Mouse (Mus musculus): ENCODE results near the gene Cacng5. TPM values are rescaled to one million over a fixed set of nuclear protein-coding genes. Genes with fewer than 3 reads are reported as not detected.

Cacng5 gene
- total and polyA plus RNA-seq, 2 experiments from 2014 or later, result 21.4 to 26.9 TPM

DNA sequence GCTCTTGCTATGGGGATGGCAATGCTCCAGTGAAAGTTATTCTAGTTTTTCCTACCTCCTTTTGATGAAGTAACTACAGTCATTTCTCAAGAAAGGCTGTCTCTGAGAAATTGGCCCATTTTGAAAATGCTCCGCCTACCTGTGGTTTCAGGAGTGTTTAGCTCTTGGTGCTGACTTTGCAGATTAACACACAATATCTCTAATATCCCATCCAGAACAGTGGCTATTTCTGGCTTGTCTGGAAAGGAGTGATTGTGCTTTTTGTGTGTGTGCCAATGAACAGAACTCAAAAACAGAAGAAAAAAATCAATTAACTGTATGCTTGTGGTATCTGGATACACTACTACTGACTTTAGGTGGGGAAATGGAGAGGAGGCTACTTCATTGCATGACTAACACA is 33.1 kb upstream of the Cacng5 start:
- ATAC-seq (no peak), DNase-seq (ENCODE audit: low spot score) (no peak)
- peaks cover 16% of the 10 kb centered on the region; the same call in 1 of the 2 replicates for H3K4me1 ChIP-seq (ENCODE audit: insufficient read depth, low read length)
- no peaks in the 10 kb centered on the region for H3K27me3 ChIP-seq (ENCODE audit: insufficient read depth, low read length)
- 95% methylated on average over 1 of the region's 1 CpGs for WGBS
- no peak overlapping the region for H3K4me2 ChIP-seq (ENCODE audit: low read depth, low read length)
- no peak overlapping the region for H3K27ac ChIP-seq
- TF ChIP-seq CTCF (IDR thresholded peaks at IDR 0.05; ENCODE audit: low read depth), result no peak
- peaks cover 11% of the 10 kb centered on the region; the same call in 1 of the 2 replicates for H3K36me3 ChIP-seq (ENCODE audit: insufficient read depth, low read length)
- H3K4me3 ChIP-seq (ENCODE audit: low read length), result no peak overlapping the region
- no peak overlapping the region for H3K9ac ChIP-seq (replicated peaks; ENCODE audit: low read length)
- no peaks in the 10 kb centered on the region for H3K9me3 ChIP-seq (ENCODE audit: low read length)

DNA sequence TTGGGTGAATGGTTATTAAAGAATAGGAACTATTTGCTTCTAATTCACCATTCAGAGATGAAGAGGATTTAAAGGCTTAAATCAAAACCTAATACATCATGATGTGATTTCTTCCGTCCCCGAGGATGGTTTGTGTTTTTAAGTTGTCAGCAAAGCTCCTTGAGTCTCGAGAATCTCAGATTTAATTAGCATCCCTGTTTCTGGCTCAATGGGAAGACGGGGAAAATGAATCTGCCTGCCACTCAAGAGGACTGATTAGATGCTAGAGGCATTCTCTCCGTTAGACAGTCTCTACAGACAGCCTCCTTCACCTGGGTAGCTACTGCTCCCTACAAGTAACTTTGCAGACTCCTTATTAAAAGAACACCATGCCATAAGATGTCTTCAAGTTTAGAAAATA is 32.0 kb upstream of the Cacng5 start:
- ATAC-seq (no peak), DNase-seq (ENCODE audit: low spot score) (no peak)
- Histone ChIP-seq H3K4me3 (ENCODE audit: low read length) (no peak overlapping the region), H3K4me2 (ENCODE audit: low read depth, low read length) (no peak overlapping the region), H3K27ac (no peak overlapping the region), H3K4me1 (ENCODE audit: insufficient read depth, low read length) (peaks cover 8% of the 10 kb centered on the region; the same call in 1 of the 2 replicates), H3K36me3 (ENCODE audit: insufficient read depth, low read length) (peaks cover 7% of the 10 kb centered on the region; the same call in 1 of the 2 replicates), H3K9ac (replicated peaks; ENCODE audit: low read length) (no peak overlapping the region), H3K27me3 (ENCODE audit: insufficient read depth, low read length) (no peaks in the 10 kb centered on the region), H3K9me3 (ENCODE audit: low read length) (no peaks in the 10 kb centered on the region)
- WGBS, result 53% methylated on average over 5 of the region's 5 CpGs
- no peak for TF ChIP-seq CTCF (IDR thresholded peaks at IDR 0.05; ENCODE audit: low read depth)

DNA sequence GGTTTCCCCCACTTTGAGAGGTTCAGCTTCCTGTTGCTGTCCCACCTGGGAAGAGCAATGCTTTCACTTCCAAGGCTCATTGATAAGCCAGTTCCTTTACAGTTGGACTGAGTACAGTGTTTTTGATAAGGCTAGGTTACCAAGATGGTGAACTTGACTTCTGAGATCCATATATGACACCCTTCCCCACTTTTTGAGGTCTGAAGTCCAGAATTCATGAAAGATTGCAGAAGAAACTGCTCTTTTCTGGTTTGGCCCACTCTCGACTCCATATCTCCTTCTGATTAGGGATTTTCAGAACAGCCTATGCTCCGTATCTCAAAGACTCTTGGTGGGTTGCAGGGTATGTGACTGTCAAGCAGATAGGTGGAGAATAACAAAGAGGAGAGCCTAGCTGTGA is 22.1 kb upstream of the Cacng5 start:
- TF ChIP-seq CTCF (IDR thresholded peaks at IDR 0.05; ENCODE audit: low read depth), result no peak
- ATAC-seq, result no peak
- no peak overlapping the region for H3K27ac ChIP-seq
- peaks cover 14% of the 10 kb centered on the region; the same call in 1 of the 2 replicates for H3K36me3 ChIP-seq (ENCODE audit: insufficient read depth, low read length)
- H3K4me1 ChIP-seq (ENCODE audit: insufficient read depth, low read length), result no peaks in the 10 kb centered on the region
- no peak overlapping the region for H3K9ac ChIP-seq (replicated peaks; ENCODE audit: low read length)
- H3K27me3 ChIP-seq (ENCODE audit: insufficient read depth, low read length), result no peaks in the 10 kb centered on the region
- no peaks in the 10 kb centered on the region for H3K9me3 ChIP-seq (ENCODE audit: low read length)
- no peak overlapping the region for H3K4me3 ChIP-seq (ENCODE audit: low read length)
- H3K4me2 ChIP-seq (ENCODE audit: low read depth, low read length), result no peak overlapping the region
- no peak for DNase-seq (ENCODE audit: low spot score)
- 94% methylated on average over 2 of the region's 2 CpGs for WGBS

DNA sequence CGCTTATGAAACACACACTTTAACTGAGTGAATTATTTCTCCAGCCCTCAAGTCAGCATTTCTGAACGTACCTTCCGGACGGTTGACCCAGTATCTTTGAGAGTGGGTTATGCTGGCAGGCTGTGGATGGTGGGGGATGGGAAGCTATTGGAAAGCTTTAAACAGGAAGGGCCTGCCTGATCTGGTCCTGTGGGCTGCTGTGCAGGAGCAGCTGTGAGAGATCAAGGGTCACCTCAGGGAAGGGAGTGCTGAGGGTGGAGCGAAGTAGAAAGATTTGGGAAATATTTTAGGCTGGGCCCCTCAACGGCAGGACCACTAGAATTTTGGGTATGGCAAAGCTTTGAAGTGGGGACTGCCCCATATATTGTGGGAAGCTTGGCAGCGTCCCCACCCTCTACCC is 16.9 kb upstream of the Cacng5 start:
- ATAC-seq (no peak), DNase-seq (ENCODE audit: low spot score) (no peak)
- no peak for TF ChIP-seq CTCF (IDR thresholded peaks at IDR 0.05; ENCODE audit: low read depth)
- Histone ChIP-seq H3K4me2 (ENCODE audit: low read depth, low read length) (no peak overlapping the region), H3K9ac (replicated peaks; ENCODE audit: low read length) (no peak overlapping the region), H3K36me3 (ENCODE audit: insufficient read depth, low read length) (no peaks in the 10 kb centered on the region), H3K27me3 (ENCODE audit: insufficient read depth, low read length) (no peaks in the 10 kb centered on the region), H3K27ac (no peak overlapping the region), H3K4me3 (ENCODE audit: low read length) (no peak overlapping the region), H3K9me3 (ENCODE audit: low read length) (no peaks in the 10 kb centered on the region), H3K4me1 (ENCODE audit: insufficient read depth, low read length) (no peaks in the 10 kb centered on the region)
- WGBS, result 78% methylated on average over 7 of the region's 7 CpGs

DNA sequence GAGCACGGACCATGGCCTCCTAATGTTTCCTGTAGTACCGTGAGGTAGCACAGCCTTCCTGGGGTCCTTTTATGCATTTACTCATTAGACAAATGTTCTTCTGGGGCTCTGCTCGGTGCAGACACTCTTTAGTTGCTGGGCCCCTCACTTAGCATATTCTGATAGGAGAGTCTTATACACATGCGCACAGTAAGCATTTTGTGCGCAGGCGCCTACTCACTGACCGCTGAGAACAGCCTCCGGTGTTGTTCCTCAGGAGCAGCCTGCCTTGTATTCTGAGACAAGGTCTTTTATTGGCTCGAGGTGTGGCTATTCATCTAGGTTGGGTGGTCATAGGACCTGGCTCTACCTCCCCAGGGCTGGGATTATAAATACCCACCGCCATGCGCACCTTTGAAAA is 16.4 kb upstream of the Cacng5 start:
- WGBS, result 90% methylated on average over 11 of the region's 11 CpGs

DNA sequence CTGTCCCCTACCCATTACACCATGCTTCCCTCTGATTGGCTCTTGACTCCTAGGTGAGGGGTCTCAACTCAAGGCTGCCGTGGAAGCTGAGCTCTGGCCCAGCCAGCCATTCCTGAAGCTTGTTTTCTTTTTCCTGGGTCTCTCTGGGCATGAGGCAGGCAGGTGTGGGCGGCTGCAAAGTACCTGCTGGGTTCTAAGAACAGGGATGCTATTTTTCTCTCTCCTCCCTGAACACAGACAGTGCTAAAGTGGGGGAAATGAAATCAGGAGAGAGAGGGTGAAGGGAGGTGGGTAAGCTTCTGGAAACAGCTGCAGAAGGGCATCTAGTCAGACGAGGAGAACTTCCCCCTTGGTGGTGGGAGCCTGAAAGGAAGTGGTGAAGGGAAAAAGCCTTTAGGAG is 14.9 kb upstream of the Cacng5 start:
- WGBS, result 55% methylated on average over 3 of the region's 3 CpGs
- no peaks in the 10 kb centered on the region for H3K4me1 ChIP-seq (ENCODE audit: insufficient read depth, low read length)
- no peaks in the 10 kb centered on the region for H3K9me3 ChIP-seq (ENCODE audit: low read length)
- TF ChIP-seq CTCF (IDR thresholded peaks at IDR 0.05; ENCODE audit: low read depth), result no peak
- no peaks in the 10 kb centered on the region for H3K27me3 ChIP-seq (ENCODE audit: insufficient read depth, low read length)
- H3K27ac ChIP-seq, result no peak overlapping the region
- H3K4me2 ChIP-seq (ENCODE audit: low read depth, low read length), result no peak overlapping the region
- no peak overlapping the region for H3K4me3 ChIP-seq (ENCODE audit: low read length)
- no peaks in the 10 kb centered on the region for H3K36me3 ChIP-seq (ENCODE audit: insufficient read depth, low read length)
- ATAC-seq, result no peak
- no peak overlapping the region for H3K9ac ChIP-seq (replicated peaks; ENCODE audit: low read length)
- DNase-seq (ENCODE audit: low spot score), result no peak

More for the DNA sequence above, 16.4 kb upstream of the Cacng5 start:
- Histone ChIP-seq H3K4me2 (ENCODE audit: low read depth, low read length) (no peak overlapping the region), H3K9me3 (ENCODE audit: low read length) (no peaks in the 10 kb centered on the region), H3K4me3 (ENCODE audit: low read length) (no peak overlapping the region), H3K9ac (replicated peaks; ENCODE audit: low read length) (no peak overlapping the region), H3K27ac (no peak overlapping the region), H3K36me3 (ENCODE audit: insufficient read depth, low read length) (no peaks in the 10 kb centered on the region), H3K27me3 (ENCODE audit: insufficient read depth, low read length) (no peaks in the 10 kb centered on the region), H3K4me1 (ENCODE audit: insufficient read depth, low read length) (no peaks in the 10 kb centered on the region)
- no peak for DNase-seq (ENCODE audit: low spot score)
- no peak for ATAC-seq
- TF ChIP-seq CTCF (IDR thresholded peaks at IDR 0.05; ENCODE audit: low read depth), result no peak

DNA sequence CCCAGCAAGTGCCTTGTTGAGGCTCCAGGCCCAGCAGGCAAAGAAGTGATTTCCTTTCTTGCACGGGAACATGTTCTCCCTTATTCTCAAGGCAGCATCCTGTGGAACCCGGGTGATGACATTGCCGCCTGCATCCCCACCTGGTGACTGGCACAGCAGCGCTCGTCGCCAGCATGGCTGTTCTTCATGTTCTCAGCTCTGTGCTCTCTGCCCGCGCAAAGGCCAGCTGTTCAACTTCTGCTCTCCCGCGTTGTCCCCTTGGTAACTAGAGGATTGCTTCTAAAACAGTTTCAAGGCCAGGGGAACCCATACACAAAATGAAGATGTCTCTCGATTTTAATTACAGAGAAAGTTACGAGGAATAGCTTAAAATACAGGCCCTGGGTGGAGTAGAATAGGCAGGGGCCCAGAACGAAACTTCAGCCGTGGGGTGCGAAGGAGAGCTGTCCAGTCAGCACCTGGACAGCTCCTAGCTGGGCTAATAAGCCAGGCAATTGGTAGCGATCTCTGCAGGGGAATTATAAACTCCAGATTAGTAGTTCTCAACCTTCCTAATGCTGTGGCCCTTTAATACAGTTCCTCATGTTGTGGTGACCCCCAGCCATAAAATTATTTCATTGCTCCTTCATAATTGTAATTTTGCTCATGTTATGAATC is 5.1 kb upstream of the Cacng5 start:
- Histone ChIP-seq H3K27ac (no peak overlapping the region), H3K36me3 (ENCODE audit: insufficient read depth, low read length) (no peaks in the 10 kb centered on the region), H3K9ac (replicated peaks; ENCODE audit: low read length) (no peak overlapping the region), H3K4me1 (ENCODE audit: insufficient read depth, low read length) (no peaks in the 10 kb centered on the region), H3K9me3 (ENCODE audit: low read length) (no peaks in the 10 kb centered on the region), H3K4me3 (ENCODE audit: low read length) (no peak overlapping the region), H3K4me2 (ENCODE audit: low read depth, low read length) (no peak overlapping the region), H3K27me3 (ENCODE audit: insufficient read depth, low read length) (no peaks in the 10 kb centered on the region)
- DNase-seq (ENCODE audit: low spot score) (peak; percentile 26), ATAC-seq (no peak)
- WGBS, result 36% methylated on average over 16 of the region's 16 CpGs
- TF ChIP-seq CTCF (IDR thresholded peaks at IDR 0.05; ENCODE audit: low read depth), result no peak

Measured in hindbrain, postnatal 0 days (tissue).